Mouse (Mus musculus): ENCODE measurements at regions not wholly inside any gene's neighbourhood (a gene's known extent, or its start where the extent isn't known, plus 50 kb on each side); places are given as distances from the start of the nearest gene placed in this dataset.

DNA sequence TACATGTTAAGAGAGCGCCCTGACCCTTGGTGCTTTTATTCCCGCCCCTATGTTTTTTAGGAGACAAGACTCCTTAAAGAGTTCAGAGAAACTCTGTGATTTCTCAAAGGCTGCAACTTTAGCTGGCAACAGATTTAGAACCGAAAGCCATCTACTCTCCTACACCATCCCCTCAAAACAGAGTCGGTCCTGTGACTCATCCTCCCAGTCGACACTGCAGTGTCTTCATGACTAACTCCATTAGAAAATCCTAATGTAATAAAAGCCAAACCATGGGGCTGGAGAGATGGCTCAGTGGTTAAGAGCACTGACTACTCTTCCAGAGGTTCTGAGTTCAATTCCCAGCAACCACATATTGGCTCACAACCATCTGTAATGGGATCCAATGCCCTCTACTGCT is 103.3 kb upstream of the Cadm1 start:
- no peak for TF ChIP-seq CTCF (IDR thresholded peaks at IDR 0.05; ENCODE audit: control insufficient read depth, insufficient read depth, low read length)
- TF ChIP-seq POLR2A (IDR thresholded peaks at IDR 0.05; ENCODE audit: borderline replicate concordance, control insufficient read depth, low read depth, low read length) = no peak

Measured in bone marrow, adult 2 months (tissue).